Mouse (Mus musculus): ENCODE measurements at regions not wholly inside any gene's neighbourhood (a gene's known extent, or its start where the extent isn't known, plus 50 kb on each side); places are given as distances from the start of the nearest gene placed in this dataset.

DNA sequence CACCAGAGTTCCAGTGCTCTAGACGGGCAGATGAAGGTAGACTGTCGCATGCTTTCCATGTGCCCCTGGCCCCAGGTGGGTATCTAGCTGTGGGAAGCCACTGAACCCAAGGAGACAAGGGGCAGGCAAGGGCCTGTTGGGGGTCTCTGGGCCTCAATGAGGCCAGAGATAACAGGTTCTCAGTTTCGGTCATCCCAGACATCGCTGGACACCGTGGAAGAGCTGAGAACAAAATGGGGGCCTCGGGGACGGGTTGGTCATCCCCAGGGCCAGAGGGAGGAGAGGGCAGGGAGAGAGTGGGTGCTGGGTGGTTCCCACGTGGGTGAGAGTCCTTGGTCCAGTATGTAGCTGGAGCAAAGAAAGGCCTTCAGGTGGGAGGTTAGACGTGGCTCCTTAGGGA lies 307.2 kb downstream of the Zfp804a start:
- no peak for DNase-seq (ENCODE audit: low spot score)

- no peak for DNase-seq (ENCODE audit: low spot score)
These were observed 320.1 kb downstream of the Zfp804a start for GRCm38 (mm10) chr2:82373152-82373551.

- no peak for DNase-seq (ENCODE audit: low spot score)
These were observed 325.5 kb downstream of the Zfp804a start for GRCm38 (mm10) chr2:82378476-82378875.

GRCm38 (mm10) chr2:82385123-82385522 lies 332.1 kb downstream of the Zfp804a start:
- peak; percentile 2 for DNase-seq (ENCODE audit: low spot score)

DNA sequence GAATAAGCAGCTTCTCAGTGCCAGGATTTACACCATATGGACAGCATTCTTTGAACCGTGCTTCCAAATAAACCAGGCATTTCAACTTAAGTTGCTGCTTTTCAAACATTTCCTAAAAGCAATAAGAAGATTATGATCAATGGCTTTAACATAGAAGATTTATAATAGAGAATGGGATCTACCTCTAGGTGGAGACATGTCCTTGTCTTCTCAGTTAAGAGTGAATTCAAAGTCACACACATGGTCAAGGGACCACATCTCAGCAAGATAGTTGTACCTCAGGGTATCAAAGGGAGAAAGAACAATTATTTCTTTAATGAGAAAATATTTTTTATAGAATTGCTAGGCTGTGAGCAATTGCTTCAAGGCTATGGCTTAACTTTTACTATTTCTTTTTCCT lies 334.7 kb downstream of the Zfp804a start:
- no peak for DNase-seq (ENCODE audit: low spot score)

DNA sequence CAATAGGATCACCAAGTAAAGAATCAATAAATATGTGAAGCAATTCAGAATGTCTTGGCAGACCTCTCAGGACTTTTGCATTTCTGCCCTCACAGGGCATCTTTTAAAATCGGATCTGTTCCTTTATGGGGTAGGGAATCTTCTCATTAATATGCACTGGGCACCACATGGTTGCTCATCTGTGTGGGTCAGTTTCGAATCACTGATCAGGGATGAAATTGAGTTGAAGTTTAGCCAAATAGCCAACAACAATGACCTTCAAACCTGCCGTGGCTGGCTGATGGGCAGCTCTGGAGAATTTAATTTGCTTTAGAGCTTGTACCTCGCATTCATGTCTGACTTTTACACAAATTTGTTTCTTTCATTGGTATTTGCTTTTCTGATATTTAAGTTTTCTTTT lies 342.4 kb downstream of the Zfp804a start:
- no peak for DNase-seq (ENCODE audit: low spot score)

DNA sequence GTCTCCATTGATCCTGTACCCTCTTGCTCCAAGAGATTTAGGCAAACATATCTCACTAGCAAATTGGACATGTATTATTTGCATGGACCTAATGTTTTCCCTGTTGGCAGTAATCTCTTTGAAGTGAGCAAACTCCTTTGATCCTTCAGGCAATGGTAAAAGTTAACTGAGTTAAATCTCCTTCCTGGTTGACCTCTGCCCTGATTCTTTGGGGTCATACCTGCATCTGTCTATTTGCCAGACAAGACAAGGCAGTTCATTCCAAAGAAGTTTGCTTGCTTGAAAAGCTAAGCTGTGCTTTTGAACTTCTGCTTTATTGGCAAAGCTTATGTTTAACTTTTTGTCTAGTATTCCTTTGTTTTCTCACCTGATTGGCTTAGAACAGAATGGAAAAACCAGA lies 392.7 kb downstream of the Zfp804a start:
- no peak for DNase-seq (ENCODE audit: low spot score)

- DNase-seq (ENCODE audit: low spot score): peak; percentile 8
These were observed 402.7 kb downstream of the Zfp804a start for GRCm38 (mm10) chr2:82455743-82456142.

Data from left cerebral cortex, adult 11 months (tissue).